In the genomic region with DNA sequence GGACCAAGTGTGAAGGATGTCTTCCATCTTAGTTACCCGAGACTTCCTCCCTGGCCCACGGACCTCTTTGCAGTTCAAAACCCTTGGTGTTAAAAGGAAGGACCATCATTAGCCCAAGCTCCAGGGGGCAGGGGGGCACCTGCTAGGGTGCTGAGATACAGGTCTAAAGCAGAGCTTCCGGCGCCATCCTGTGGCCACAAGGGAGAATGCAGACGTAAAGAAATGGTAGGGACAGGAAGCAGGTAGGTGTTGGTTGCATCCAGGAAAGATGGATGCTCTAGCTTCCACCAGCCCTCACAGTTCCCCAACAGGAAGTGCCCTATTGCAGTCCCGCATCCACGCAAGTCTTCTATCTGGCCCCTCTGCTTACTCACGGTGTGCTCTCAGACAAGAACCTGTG, we compare ENCODE assay signal across 1 mouse cellular context.
TF ChIP-seq lines count a peak whose summit lies in the region.

No protein-coding gene starts in this region.

TF ChIP-seq in CH12.LX, 34 proteins besides CTCF, POLR2A, EP300 and RAD21:
- TF ChIP-seq SMC3 (IDR thresholded peaks at IDR 0.05; ENCODE audit: low read depth, low read length) (peak; percentile 74), CHD2 (IDR thresholded peaks at IDR 0.05; ENCODE audit: low read length) (0 out of 2 replicates have a peak, but pooled peaks have one; percentile 17), MAZ (IDR thresholded peaks at IDR 0.05; ENCODE audit: low read depth, low read length) (peak; percentile 64; the same call in 1 of the 2 replicates), ZMIZ1 (IDR thresholded peaks at IDR 0.05; ENCODE audit: low read depth, low read length) (no peak), ELF1 (IDR thresholded peaks at IDR 0.05; ENCODE audit: low read depth, low read length) (peak; percentile 73), HCFC1 (IDR thresholded peaks at IDR 0.05; ENCODE audit: low read depth, low read length) (peak; percentile 24; the same call in 1 of the 2 replicates), TCF12 (IDR thresholded peaks at IDR 0.05; ENCODE audit: low read depth, low read length) (0 out of 2 replicates have a peak, but pooled peaks have one; percentile 39), MAX (IDR thresholded peaks at IDR 0.05; ENCODE audit: low read length) (no peak), NRF1 (IDR thresholded peaks at IDR 0.05; ENCODE audit: low read depth, low read length) (peak; percentile 36; the same call in 1 of the 2 replicates), NELFE (IDR thresholded peaks at IDR 0.05; ENCODE audit: low read depth, low read length) (peak; percentile 58; the same call in 1 of the 2 replicates), E2F4 (IDR thresholded peaks at IDR 0.05; ENCODE audit: insufficient replicate concordance, low read depth, low read length) (no peak), IRF4 (IDR thresholded peaks at IDR 0.05; ENCODE audit: low read depth, low read length) (0 out of 2 replicates have a peak, but pooled peaks have one; percentile 11)
TF ChIP-seq in CH12.LX: peak in this region for 9.
